Mouse (Mus musculus) megakaryocyte, embryonic 14.5 days (primary cell): ENCODE data around the gene Abcg4.

Experiments used
- FLI1 ChIP-seq: IDR thresholded peaks from 2 replicates; pipeline ENCODE4 v1.6.1; 2012; ENCODE audit warnings: low read length, inconsistent platforms, mixed read lengths
- GATA1 ChIP-seq: IDR thresholded peaks from 3 replicates; pipeline ENCODE4 v1.6.1; 2012; ENCODE audit warnings: mixed read lengths, low read length, inconsistent platforms, borderline replicate concordance

- TF ChIP-seq FLI1 (no peak), GATA1 (no peak)
These were observed 29.8 kb upstream of the Abcg4 start for GRCm38 (mm10) chr9:44318076-44318825.
